Mouse (Mus musculus): ENCODE results near the gene Snx25. TPM values are rescaled to one million over a fixed set of nuclear protein-coding genes. Genes with fewer than 3 reads are reported as not detected.
"Not testable (repeated sequence)": the region's sequence is repeated elsewhere in the genome, so short reads cannot be mapped to it uniquely, and the experiment has no call there.

The Snx25 gene
- total RNA-seq, 2 experiments from 2014 or later: 51.0 to 52.5 TPM

- DNase-seq (ENCODE audit: low spot score in 2 of 2): no peak
Observed at GRCm38 (mm10) chr8:46137843-46138596, 13.9 kb downstream of the Snx25 start.

GRCm38 (mm10) chr8:46137336-46137735, 14.6 kb downstream of the Snx25 start:
- DNase-seq (ENCODE audit: low spot score in 2 of 2): no peak

DNA sequence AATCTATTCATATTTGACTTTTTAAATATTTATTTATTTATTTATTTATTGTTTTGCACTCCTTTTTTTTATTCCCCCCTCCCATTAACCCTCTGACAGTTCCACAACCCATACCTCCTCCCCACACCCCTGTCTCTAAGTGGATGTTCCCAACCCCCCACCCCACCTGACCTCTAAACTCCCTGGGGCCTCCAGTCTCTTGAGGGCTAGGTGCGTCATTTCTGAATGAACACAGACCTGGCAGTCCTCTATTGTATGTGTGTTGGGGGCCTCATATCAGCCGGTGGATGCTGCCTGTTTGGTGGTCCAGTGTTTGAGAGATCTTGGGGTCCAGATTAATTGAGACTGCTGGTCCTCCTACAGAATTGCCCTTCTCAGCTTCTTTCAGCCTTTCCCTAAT, 16.4 kb downstream of the Snx25 start:
- DNase-seq (ENCODE audit: low spot score in 2 of 2): not testable (repeated sequence)

GRCm38 (mm10) chr8:46130426-46130825, 21.5 kb downstream of the Snx25 start:
- no peak for DNase-seq (ENCODE audit: low spot score in 2 of 2)

DNA sequence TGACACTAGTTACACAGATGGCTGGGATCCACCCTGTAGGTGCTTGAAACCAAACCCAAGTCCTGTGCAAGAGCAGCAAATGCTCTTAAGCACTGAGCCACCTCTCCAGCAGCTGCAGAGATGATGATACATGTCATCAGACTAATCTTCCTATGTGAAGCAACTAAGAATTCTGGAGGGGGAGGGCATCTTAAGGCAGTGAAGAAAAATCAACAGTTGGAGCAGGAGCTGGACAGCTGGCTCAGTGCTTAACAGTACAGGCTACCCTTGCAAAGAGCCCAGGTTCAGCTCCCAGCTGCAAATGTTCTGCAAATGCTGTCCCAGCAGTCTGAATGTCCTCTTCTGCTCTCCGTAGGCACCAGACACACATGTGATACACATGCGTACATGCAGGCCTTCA, 29.5 kb downstream of the Snx25 start:
- DNase-seq (ENCODE audit: low spot score in 2 of 2): no peak

- no peak for DNase-seq (ENCODE audit: low spot score in 2 of 2)
Observed at GRCm38 (mm10) chr8:46119176-46119575, 32.8 kb downstream of the Snx25 start.

DNA sequence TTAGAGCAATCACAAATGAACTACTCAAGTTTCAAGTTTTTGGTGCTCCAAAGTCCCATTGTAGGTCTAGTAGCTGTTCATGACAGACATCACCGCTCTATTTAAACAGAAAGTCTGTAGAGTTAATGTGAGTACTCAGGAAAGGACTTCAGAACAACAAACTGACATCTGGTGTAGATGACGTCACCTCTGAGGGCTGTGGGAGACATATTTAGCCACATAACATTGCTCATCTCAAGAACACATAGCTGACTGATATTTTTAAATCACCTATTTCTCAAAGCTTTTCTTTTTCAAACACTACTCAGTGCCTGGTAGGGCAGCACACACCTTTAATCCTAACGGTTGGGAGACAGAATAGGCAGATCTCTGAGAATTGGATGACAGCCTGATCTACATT, 34.8 kb downstream of the Snx25 start:
- DNase-seq (ENCODE audit: low spot score in 2 of 2): no peak

GRCm38 (mm10) chr8:46113421-46114170, 38.4 kb downstream of the Snx25 start:
- not testable (repeated sequence) for DNase-seq (ENCODE audit: low spot score in 2 of 2)

DNA sequence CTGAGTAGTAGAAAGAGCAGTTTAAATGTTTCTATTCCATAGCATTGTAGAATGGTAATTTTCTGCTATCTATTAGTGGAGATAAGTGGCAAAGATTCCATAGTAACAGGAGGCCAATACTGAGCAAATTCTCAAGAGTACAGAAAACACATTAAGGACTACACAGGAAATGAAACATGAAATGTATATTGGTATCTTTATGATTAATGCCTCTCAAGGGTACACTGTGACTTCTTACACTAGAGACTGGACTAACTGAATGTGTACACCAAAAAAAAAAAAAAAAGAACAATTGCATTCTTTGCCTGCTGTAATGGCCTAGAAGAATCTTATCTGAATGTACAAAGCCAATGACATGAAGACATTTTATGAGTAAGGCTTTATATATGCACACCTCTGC, 44.3 kb downstream of the Snx25 start:
- DNase-seq (ENCODE audit: low spot score in 2 of 2): no peak

GRCm38 (mm10) chr8:46103434-46103833, 48.5 kb downstream of the Snx25 start:
- DNase-seq (ENCODE audit: low spot score in 2 of 2): no peak

- DNase-seq (ENCODE audit: low spot score in 2 of 2): no peak
Observed at GRCm38 (mm10) chr8:46092667-46093360, 59.1 kb downstream of the Snx25 start.

DNA sequence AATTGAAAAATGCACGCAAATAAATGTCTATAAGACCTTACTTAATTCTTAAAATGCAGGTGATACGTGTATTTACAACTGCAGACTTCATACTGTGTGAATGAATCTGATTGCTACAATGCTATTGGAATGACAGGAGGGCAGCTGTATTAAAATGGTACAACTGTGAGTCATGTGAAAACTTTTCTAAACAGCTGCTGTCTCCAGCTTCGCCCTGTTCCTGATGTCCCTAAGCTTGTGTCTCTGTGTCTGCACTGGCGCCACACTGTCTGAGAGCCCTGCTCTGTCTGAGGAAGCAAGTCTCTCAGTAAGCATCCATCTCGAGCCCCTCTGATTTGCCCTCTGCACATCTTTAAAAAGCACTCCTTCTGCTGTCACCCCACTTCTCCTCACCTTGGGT, 68.8 kb downstream of the Snx25 start:
- no peak for DNase-seq (ENCODE audit: low spot score in 2 of 2)

- no peak for DNase-seq (ENCODE audit: low spot score in 2 of 2)
Observed at GRCm38 (mm10) chr8:46081030-46081429, 70.9 kb downstream of the Snx25 start.

GRCm38 (mm10) chr8:46078866-46079265, 73.1 kb downstream of the Snx25 start:
- no peak for DNase-seq (ENCODE audit: low spot score in 2 of 2)

GRCm38 (mm10) chr8:46075223-46075622, 76.7 kb downstream of the Snx25 start:
- DNase-seq (ENCODE audit: low spot score in 2 of 2): no peak

DNA sequence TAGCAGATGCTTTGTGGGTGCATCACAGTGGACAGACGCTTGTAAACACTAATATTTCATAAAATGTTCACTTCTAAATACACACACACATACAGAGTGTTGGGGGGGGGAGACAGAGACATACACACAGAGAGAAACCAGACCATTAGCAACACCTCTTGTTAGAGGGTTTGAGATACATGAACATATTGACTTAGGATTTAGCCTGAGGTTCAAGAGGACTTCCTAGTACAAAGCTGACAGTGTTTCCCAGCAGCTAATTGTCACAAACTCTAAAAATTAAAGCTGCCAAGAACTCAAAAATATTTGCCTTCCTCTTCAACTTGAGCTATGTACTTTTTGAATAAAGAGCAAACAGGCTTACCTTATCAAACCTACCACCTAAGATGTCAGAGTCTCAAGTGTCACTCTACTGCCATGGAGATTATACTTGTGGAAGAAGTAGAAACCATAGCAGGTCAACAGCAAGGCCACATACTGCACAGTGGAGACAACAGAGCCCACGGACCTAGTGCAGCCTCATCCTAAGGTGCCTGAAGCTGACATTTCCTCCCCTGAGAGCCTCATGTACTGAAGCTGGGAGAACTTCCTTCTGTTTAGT, 78.3 kb downstream of the Snx25 start:
- no peak for DNase-seq (ENCODE audit: low spot score in 2 of 2)

- no peak for DNase-seq (ENCODE audit: low spot score in 2 of 2)
Observed at GRCm38 (mm10) chr8:46072798-46073197, 79.2 kb downstream of the Snx25 start.

- peak; percentile 26 to 37 for DNase-seq (ENCODE audit: low spot score in 2 of 2)
Observed at GRCm38 (mm10) chr8:46040260-46040659, 111.7 kb downstream of the Snx25 start.

DNA sequence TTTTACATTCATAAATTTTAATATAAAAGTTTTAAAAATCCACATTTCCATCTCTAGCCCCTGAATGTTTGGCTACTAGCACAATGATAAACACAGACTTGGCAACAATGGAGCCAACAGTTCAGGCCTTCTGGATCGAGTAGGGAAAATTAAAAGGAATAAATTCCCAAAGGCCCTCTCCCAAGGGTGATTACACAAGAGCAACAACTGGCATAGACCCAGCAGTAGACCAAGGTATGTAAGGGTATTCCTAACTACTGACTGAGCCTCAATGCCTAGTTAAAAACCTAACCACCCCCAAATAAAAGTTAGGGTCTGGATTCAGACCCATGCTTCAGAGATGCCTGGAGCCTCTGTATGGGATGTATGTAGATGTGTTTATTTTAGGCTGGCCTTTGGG, 112.3 kb downstream of the Snx25 start:
- DNase-seq (ENCODE audit: low spot score in 2 of 2): no peak

DNA sequence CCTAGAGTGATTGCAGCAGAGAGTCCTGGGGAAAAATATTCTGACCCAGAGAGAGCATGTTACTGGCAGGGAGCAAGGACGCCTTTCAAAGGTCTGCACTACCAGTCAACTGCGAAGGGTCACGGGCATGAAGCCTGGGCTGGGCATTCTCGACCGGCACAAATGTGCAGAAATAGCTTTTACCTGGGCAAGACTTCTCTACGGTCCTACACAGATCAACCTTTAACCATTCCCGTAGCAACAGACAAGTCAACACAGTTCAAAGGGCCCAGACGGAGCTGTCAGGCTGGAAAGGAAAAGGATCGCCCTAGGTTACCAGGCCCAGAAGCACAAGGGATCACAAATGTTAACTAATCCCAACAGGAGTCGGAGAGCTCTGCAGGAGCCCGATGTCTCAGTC, 115.7 kb downstream of the Snx25 start:
- DNase-seq (ENCODE audit: low spot score in 2 of 2): no peak

DNA sequence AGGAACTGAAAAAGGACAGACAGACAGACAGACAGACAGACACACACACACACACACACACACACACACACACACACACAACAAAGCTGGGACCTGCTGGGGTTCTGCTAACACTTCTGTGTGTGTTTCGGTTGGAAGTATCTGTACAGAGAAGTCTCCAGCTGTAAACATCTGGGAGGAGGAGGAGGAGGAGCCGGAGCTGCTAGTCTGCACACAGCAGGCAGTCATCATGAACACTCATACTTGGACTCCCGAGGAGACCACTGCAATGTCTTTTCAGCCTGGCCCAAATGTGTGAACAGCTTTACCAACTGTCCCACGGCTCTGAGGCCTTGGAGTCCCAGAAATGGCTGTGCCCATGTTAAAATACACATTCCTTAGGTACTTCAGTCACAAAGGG, 127.6 kb downstream of the Snx25 start:
- DNase-seq (ENCODE audit: low spot score in 2 of 2): no peak

DNA sequence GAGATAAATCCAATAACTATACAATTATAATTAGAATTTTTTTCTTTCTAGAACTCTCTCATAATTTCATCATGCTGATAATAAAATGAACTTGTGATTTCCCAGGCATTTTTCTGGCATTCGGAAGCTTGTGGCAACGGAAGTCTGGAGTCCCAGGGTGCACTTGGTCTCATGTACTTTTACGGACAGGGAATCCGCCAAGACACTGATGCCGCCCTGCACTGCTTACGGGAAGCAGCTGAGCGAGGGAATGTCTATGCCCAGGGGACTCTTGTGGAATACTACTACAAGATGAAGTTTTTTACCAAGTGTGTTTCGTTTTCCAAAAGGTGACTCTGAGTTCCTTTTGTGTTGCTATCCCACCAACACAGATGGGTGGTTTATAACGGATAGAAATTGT, 129.2 kb downstream of the Snx25 start:
- no peak for DNase-seq (ENCODE audit: low spot score in 2 of 2)

Measured in layer of hippocampus, postnatal 10 days (tissue).